Mouse (Mus musculus) right cerebral cortex, postnatal 4 days (tissue): ENCODE results near the gene Sik2.

ENCODE experiments used
- DNase-seq: peaks from one replicate; pipeline ENCODE4 v3.0.0-alpha.2; 2022

Sik2 gene

GRCm38 (mm10) chr9:50981499-50982190 is 27.2 kb downstream of the Sik2 start:
- no peak for DNase-seq

GRCm38 (mm10) chr9:50974631-50975030 is 34.2 kb downstream of the Sik2 start:
- no peak for DNase-seq

- no peak for DNase-seq
Measured at GRCm38 (mm10) chr9:50970413-50970812, 38.5 kb downstream of the Sik2 start.

DNA sequence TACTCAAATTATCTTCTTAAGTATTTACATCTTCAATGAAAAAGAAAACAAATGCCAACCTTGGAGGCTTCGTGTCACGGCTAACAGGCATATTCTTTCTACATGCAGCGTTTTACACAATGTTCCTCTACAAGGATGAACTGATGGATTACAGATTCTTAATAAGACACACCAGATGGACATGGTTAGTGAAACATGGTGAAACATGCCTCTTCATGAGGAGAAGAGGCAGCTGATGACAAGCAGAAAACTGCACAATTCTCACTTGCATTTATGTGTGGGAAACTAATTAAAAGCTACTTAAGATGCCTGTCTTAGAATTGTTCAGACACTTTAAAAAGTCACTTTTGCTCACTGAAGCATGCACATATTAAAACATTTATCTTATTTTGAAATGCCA is 39.6 kb downstream of the Sik2 start:
- DNase-seq = no peak

GRCm38 (mm10) chr9:50966277-50966676 is 42.6 kb downstream of the Sik2 start:
- no peak for DNase-seq

DNA sequence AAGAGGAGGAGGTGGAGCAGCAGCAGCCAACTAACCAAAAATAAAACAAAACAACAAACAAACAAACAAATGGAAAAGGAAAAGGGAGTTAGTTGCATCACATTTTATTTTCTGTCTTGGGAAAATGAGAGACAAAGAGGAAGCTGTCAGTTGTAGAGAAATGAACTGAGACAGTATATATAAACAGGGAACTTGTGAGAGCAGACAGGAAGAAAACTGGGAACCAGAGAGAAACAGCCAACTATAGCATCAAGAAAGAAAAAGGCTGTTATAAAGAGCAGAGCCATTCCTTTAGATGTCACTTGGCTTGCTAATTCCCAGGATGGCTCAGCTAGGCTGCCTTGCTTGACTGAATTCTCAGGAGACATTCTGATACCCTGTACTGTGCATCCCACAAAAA is 43.5 kb downstream of the Sik2 start:
- no peak for DNase-seq

DNA sequence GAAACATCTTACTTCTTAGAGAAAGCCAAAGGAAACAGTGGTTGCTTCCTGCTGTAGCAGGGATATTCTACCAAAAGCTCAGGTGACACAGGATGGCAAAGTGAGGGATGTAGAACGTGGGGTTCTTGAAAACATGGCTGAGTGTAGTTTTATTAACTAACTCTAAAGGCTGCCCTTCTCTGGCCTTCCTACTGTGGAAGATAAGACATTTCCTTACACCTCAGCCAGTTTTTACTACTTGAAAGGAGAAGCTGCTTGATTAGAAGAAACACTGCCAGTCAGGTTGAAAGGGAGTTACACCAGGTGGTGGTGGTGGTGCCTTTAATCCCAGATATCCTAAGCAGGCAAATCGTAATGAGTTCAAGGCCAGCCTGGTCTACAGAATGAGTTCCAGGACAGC is 44.0 kb downstream of the Sik2 start:
- no peak for DNase-seq

DNA sequence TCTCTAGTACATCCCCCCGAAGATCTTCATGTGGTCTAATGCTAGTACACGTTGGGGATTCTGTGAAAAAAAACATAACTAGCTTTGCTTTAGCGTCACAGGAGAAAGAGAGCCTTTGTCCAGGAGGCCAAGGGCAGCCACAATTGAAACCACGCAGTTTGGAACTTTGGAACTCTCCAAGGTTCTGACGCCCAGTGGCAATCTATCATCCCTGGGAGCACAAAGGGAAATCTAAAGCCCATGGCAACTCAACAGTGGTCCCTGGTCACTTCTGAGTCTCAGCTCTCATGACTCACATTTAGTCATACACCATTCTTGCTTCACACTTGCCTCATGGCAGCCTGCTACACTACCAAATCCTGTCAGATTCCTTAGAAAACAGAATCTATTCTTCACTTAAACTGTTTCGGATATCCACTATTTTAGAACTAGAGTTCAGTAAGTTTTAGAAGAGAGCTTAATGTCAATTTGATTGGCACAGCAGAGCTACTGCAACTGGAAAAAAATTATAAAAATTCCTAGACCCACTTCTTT is 50.9 kb downstream of the Sik2 start:
- no peak for DNase-seq

- no peak for DNase-seq
Measured at GRCm38 (mm10) chr9:50955176-50955575, 53.7 kb downstream of the Sik2 start.

DNA sequence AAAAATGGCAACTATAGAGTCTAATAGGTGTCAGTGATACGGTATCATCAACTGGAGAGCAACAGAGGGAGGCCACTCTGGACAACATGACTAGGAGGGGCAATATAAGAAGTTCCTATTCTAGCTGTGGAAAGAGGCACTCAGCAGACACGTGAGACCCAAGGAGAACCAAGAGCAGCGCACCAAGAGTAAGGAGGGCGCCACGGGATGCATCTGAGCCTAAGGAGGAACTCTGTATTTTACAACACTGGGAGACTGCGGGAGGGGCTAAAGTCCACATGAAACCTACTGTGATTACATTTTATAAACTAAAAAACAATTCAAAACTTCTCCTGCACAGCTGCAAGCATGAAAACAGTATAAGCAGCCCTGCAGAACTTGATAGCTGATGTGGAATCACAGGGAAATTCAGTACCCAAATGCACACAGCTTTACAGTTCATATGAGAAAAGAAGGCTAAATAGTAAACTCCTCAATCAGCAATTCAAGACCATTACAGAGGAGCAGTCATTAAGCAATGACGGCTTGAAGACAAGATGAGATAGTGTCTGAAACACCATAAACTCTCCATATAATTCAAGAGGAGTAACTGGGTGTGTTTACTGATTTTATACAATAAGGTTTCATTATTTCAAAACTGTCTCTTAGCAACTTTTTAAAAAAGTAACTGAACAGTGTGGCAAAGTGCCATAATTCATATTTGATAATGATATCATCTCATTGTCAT is 60.6 kb downstream of the Sik2 start:
- no peak for DNase-seq

- DNase-seq = no peak
Measured at GRCm38 (mm10) chr9:50946338-50946737, 62.5 kb downstream of the Sik2 start.

DNA sequence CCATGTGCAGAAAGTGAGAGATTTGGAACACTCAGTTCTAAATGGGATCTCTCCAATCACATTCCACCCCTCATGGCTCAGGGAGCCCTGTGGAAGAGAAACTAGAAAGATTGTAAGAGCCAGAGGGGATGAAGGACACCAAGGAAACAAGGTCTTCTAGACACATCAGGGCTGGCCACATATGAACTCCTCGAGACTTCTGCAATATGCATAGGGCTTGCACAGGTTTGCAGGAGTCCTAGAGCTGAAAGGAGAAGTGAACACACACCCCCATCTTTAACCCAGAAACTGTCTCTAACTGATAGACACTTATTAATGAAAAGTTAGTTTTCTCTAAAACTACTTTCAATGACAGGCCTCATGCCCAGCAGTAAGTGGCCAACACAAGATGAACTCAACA is 64.0 kb downstream of the Sik2 start:
- no peak for DNase-seq

DNA sequence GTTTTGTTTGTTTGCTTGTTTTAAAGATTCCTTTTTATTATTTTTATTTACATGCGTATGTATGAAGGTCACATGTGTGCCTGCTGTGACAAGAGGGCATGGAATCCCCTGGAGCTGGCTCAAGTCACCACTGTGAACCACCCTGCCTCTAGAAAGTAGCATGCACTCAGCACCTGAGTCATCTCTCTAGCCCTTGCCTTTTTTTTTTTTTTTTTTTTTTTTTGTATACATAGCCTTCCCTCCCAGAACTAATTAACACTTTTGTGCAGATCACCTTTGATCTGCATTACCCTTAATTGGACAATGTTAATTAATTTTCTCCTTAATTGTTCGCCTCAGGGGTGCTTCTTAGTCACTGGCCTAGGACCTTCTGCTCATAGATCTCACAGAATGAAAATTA is 66.2 kb downstream of the Sik2 start:
- no peak for DNase-seq

DNA sequence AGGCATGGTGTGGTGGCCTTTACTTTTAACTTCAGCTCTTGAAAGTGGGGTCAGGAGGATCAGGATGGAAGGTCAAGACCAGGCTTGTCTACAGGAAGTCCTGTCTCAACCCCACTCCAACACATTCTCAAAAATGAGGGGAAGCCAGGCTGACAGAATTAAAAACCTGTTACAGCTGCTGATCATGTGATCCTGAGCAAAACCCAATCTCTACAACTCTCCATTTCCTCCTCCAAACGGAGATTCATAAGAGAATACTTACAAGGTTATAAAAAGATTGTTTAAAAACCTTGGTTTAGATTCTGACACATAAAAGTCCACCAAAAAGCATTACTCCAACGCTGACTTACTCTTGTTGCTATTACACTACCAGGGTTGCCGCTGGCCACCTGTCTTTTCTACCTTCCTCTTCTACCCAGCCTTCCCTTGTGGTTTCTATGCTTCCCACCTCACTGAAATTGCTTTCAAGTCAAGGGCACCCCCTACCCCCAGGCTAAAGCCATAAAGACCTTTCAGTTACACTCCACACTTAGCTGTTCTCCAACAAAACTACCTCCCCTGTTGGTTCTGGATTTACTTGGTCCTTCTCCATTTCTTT is 67.0 kb downstream of the Sik2 start:
- no peak for DNase-seq

DNA sequence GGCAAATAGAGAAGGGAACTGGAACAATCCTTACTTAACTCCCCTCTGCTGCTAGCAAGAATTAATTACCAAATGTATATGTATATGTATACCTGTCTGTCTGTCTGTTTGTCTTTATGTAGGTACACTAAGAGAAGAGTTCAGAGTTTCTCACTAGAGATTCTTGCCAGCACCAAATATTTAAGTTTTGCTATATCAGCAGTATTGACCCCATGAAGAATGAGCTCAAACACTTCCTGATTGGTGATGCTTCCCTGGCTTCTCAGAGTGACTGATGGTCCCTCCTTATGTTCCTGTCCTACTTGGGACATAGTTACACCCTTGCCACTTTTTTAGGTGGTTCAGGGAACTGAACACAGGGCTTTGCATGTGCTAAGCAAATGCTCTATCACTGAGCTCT is 78.9 kb downstream of the Sik2 start:
- no peak for DNase-seq

DNA sequence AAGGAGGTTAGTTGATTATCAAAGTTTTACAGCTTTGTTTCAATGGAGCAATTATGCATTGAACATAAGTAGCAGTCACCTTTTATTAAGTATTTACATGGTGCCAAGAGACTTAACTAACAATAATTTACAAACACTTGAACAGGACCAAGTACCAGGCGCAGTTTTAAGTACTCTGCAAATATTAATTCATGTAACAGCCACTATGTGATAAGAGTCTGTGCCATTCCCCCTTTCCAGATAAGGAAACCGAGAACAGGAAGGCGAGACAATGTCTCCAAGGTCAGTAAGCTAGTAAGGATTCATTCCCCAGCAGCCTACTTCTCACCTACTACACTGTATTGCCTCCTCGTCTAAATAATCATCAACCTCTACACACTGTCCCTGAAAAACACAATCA is 83.1 kb downstream of the Sik2 start:
- DNase-seq = no peak

DNA sequence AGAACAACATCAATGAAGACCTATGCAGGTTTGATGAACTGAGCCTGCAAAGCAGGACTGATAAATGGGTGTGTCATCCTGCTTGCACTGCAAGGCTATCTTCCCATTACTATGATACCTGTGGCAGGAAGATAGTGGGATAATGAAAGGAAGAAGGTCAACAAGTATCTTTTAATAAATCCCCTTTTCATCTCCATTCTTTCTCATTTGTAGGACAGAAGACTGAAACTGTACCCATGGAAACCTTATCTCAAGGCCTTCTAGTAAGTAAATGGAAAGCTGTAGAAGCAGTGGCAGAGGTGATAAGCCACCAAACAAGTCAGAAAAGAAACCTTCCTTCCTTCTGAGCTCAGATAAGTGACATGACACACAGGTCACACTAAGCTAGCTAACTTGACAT is 84.4 kb downstream of the Sik2 start:
- DNase-seq = no peak

GRCm38 (mm10) chr9:50922363-50923153 is 86.3 kb downstream of the Sik2 start:
- DNase-seq = no peak

GRCm38 (mm10) chr9:50920933-50921895 is 87.7 kb downstream of the Sik2 start:
- DNase-seq = no peak

DNA sequence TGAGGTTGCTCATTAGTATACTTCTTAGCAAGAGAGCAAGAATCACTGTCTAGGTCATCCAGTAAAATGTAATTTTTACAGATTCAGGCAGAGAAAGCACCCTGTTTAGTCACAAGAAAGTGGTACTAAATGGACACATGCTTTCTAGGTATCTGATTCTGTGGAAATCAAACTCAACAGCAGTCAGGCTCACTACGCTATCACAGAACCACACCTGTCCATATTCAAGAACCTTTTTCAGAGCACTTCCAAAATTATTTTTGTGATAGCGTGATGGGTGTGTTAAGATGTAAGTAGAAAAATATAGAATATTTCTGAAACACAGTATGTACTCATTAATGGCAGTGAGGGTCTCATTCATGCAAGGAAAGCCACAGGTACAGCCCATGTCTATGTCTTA is 89.3 kb downstream of the Sik2 start:
- no peak for DNase-seq

DNA sequence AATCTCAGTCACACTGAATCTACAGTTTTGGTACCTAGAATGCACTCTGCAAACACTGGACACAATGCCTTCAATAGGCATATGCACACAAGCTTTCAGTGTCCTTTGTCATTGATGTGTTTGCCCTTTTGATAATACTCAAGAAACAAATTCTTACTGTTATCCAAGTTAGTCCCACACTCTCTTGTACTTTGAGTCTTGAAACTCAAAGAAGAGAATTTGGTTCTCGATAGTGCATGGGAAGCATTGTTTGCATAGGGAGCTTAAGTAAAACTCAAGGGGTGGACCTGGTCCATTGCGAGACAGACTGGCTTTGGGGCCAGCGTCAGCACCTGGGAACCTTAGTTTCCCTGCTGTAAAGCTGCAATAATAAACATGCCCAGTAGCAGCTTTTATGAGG is 90.7 kb downstream of the Sik2 start:
- DNase-seq = no peak
